ENCODE assay signal across 8 mouse cellular contexts in the genomic region with DNA sequence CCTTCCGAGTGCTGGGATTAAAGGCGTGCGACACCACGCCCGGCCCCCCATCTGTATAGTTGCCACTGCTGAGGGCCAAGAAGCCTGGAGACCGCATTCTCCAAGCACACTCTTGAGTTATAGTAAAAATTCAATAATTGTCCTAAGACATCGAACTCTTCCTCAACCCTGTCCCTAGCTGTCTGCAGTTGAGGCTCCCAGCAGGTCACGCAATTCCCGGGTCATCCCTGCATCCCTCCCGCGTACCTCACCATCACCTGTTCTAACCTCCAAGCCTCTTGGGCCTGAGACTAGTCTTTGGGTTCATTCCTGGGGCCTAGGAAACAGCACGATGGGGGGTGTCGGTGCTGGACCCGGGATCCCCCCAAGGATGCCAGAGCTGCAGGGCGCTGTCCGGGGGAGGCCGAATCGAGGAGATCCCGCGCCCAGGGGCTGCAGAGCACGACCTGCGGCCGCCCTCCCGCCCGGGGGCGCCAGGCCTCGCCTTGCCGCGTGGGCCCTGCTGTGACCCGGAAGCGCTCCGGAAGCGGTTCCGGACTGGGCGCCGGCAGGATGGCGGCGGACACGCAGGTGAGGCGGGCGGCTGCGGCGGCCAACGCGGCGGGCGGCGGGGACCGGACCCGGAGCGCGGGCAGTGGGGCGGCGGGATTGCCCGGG. TPM values are rescaled to one million over a fixed set of nuclear protein-coding genes. Genes with fewer than 3 reads are reported as not detected.
A peak's percentile ranks its signal among the peaks of the same experiment; 100 is the strongest.
DNase-seq lines count a peak whose midpoint lies in the region; ATAC-seq and TF ChIP-seq lines count a peak whose summit lies in the region.

A gene (plus strand): TSS at position 518 of the 657 bp plus-strand sequence.

- in situ Hi-C loops in ES-E14 (cut with MboI; ENCODE audit: low sequenced_read_pairs in 2 of 2, unreplicated experiment in 2 of 2), result no loop called here

- peaks cover 30% of the 10 kb centered on the region for H3K36me3 ChIP-seq in ES-E14 (ENCODE audit: control insufficient read depth, insufficient read depth, low read length, poor library complexity, severe bottlenecking)
- peaks cover 32% of the 10 kb centered on the region for H3K36me3 ChIP-seq in forebrain, embryonic 15.5 days
- peaks cover 29% of the 10 kb centered on the region for H3K36me3 ChIP-seq in neural tube, embryonic 14.5 days (ENCODE audit: control insufficient read depth, insufficient read depth, low read length)

- H3K27ac ChIP-seq in ES-E14 (ENCODE audit: insufficient read depth, low read depth, low read length, poor library complexity, severe bottlenecking), result peak within 1 kb of the TSS; percentile 66; the same call in 1 of the 2 replicates
- H3K27ac ChIP-seq in forebrain, embryonic 15.5 days (replicated peaks), result peak within 1 kb of the TSS; percentile 59
- peak within 1 kb of the TSS; percentile 57 for H3K27ac ChIP-seq in neural tube, embryonic 14.5 days (ENCODE audit: low read depth, low read length)

- WGBS in forebrain, embryonic 15.5 days, result 1% methylated on average over 48 of the region's 55 CpGs
- 4% methylated on average over 55 of the region's 55 CpGs for WGBS in large intestine, adult 2 months
- WGBS in neural tube, embryonic 14.5 days, result 1% methylated on average over 54 of the region's 55 CpGs

- H3K9ac ChIP-seq in ES-E14 (ENCODE audit: insufficient read depth, low read depth, low read length, poor library complexity, severe bottlenecking), result peak within 1 kb of the TSS; percentile 98
- H3K9ac ChIP-seq in forebrain, embryonic 15.5 days (replicated peaks), result peak within 1 kb of the TSS; percentile 86
- peak within 1 kb of the TSS; percentile 88 for H3K9ac ChIP-seq in neural tube, embryonic 14.5 days (replicated peaks; ENCODE audit: low read depth, low read length)

- H3K27me3 ChIP-seq in forebrain, embryonic 15.5 days, result no peaks in the 10 kb centered on the region
- H3K27me3 ChIP-seq in neural tube, embryonic 14.5 days (ENCODE audit: control insufficient read depth, insufficient read depth, low read length), result no peaks in the 10 kb centered on the region; the same call in 1 of the 2 replicates

- no peak for DNase-seq in ES-E14 (ENCODE audit: low read depth, low spot score)
- peak; percentile 77 for DNase-seq in cerebellum, adult 11-12 months
- peak; percentile 85 to 87 for DNase-seq in heart, postnatal 14 days
- peak; percentile 35 for DNase-seq in large intestine, adult 2 months (ENCODE audit: low read depth, low spot score)
- DNase-seq in lung, adult 18-20 months, result peak; percentile 74 to 78
- peak; percentile 85 for DNase-seq in testis, postnatal 10 days (ENCODE audit: low spot score)

- H3K4me1 ChIP-seq in ES-E14 (ENCODE audit: control insufficient read depth in 2 of 2, insufficient read depth in 2 of 2, low read length in 2 of 2, poor library complexity in 1 of 2), result peaks cover 0 to 8% of the 10 kb centered on the region in 2 experiments; a peak in 2 of 4 replicates
- peaks cover 43% of the 10 kb centered on the region for H3K4me1 ChIP-seq in forebrain, embryonic 15.5 days
- H3K4me1 ChIP-seq in neural tube, embryonic 14.5 days (ENCODE audit: control insufficient read depth, insufficient read depth, low read length), result peaks cover 23% of the 10 kb centered on the region

- H3K4me3 ChIP-seq in ES-E14 (ENCODE audit: insufficient read depth in 1 of 2, low read depth in 1 of 2, low read length in 2 of 2, poor library complexity in 1 of 2, severe bottlenecking in 1 of 2), result peak within 1 kb of the TSS; percentile 96 to 98
- peak within 1 kb of the TSS; percentile 84 for H3K4me3 ChIP-seq in forebrain, embryonic 15.5 days
- H3K4me3 ChIP-seq in neural tube, embryonic 14.5 days (ENCODE audit: low read depth, low read length), result peak within 1 kb of the TSS; percentile 89

- ATAC-seq in forebrain, embryonic 15.5 days (replicated peaks), result peak; percentile 91
- peak; percentile 89 for ATAC-seq in neural tube, embryonic 14.5 days (ENCODE audit: low read depth)

- peak within 1 kb of the TSS; percentile 76 for H3K4me2 ChIP-seq in forebrain, embryonic 15.5 days (replicated peaks)
- peak within 1 kb of the TSS; percentile 93 for H3K4me2 ChIP-seq in neural tube, embryonic 14.5 days (ENCODE audit: low read depth, low read length)

- intact Hi-C loops in heart, postnatal 14 days (cut with DNase I), result no loop called here

- H3K9me3 ChIP-seq in ES-E14 (ENCODE audit: control insufficient read depth, insufficient read depth, low read depth, low read length), result no peaks in the 10 kb centered on the region
- no peaks in the 10 kb centered on the region for H3K9me3 ChIP-seq in forebrain, embryonic 15.5 days
- no peaks in the 10 kb centered on the region for H3K9me3 ChIP-seq in neural tube, embryonic 14.5 days (ENCODE audit: control insufficient read depth, low read length)

TF ChIP-seq in ES-E14, 5 proteins besides CTCF, POLR2A, EP300 and RAD21:
- no peak for TF ChIP-seq CHD2 (IDR thresholded peaks at IDR 0.05; ENCODE audit: low read depth, low read length)
- TF ChIP-seq HCFC1 (IDR thresholded peaks at IDR 0.05; ENCODE audit: borderline replicate concordance, insufficient read depth, low read length), result peak; percentile 76
- no peak for TF ChIP-seq MAFK (IDR thresholded peaks at IDR 0.05; ENCODE audit: insufficient read depth, low read depth, low read length)
- no peak for TF ChIP-seq ZC3H11A (IDR thresholded peaks at IDR 0.05; ENCODE audit: borderline replicate concordance, low read depth, low read length)
- TF ChIP-seq ZNF384 (IDR thresholded peaks at IDR 0.05; ENCODE audit: low read depth, low read length), result no peak

RNA-seq across cellular contexts. Expression of the gene that starts here (rescaled TPM):
- 112 and 163 TPM in 2 replicates for total RNA-seq in ES-E14 (2012; rRNA removed)
- polyA plus RNA-seq in forebrain, embryonic 15.5 days (2015; fragmentation: Nextera tagmentation; extraction: Ambion mirVana), result 43.8 and 46.1 TPM in 2 replicates
- total RNA-seq in heart, postnatal 14 days (2021), result 10 to 100 TPM; 45.1 to 46.6 TPM
- polyA plus RNA-seq in large intestine, adult 2 months (2012; rRNA removed), result 26.0 and 34.9 TPM in 2 replicates
- polyA plus RNA-seq in neural tube, embryonic 14.5 days (2014; fragmentation: Nextera tagmentation; extraction: Ambion mirVana), result 41.9 and 45.2 TPM in 2 replicates
